Mouse (Mus musculus) brain, adult 2 months (tissue): ENCODE measurements around the gene Ttc38.
"Not testable (repeated sequence)": the region's sequence is repeated elsewhere in the genome, so short reads cannot be mapped to it uniquely, and the experiment has no call there.

Experiments used
- DNase-seq: peaks from one replicate; pipeline ENCODE4 v3.0.0; 2011; ENCODE audit warnings: low read depth, low spot score

Ttc38 gene

GRCm38 (mm10) chr15:85822011-85822359, 10.1 kb upstream of the Ttc38 start:
- DNase-seq, result peak; percentile 37

DNA sequence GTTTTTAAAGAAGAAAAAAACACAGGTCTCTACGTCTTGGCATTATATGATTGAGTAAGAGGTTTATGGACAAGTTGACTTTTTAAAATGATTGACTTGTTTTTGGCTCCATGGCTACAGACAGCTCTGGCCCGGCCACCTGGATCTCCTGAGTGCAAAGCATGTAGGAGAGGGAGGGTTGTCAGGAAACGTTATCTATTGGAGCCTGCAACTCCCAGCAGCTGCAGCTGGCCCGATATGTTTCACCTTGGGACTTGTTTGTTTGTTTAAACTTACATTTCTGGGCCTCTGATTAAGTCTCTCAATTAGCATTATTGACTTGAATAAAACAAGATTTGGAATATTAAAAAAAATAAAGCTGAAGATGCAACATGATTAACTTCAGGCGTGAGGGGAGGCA, 5.4 kb upstream of the Ttc38 start:
- no peak for DNase-seq

DNA sequence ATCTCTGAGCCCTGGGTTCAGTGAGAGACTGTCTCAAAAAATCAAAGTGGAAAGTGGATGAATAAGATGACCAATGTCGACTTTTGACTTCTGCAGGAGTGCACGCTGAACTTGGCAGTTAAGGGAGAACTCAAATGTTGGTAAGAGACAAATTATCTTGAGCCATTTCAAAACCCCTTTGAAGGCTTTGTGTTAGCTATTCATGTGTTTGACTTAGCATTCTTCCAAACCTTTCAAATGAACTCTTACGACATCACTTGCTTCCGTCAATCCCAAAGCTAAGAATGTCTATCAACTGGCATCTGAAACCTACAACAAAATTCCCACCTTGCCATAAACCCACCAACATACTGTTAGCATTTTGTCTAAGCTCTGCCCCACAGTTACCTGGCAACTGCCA, 4.0 kb upstream of the Ttc38 start:
- DNase-seq, result no peak

GRCm38 (mm10) chr15:85829470-85829869, 2.6 kb upstream of the Ttc38 start:
- DNase-seq, result no peak

DNA sequence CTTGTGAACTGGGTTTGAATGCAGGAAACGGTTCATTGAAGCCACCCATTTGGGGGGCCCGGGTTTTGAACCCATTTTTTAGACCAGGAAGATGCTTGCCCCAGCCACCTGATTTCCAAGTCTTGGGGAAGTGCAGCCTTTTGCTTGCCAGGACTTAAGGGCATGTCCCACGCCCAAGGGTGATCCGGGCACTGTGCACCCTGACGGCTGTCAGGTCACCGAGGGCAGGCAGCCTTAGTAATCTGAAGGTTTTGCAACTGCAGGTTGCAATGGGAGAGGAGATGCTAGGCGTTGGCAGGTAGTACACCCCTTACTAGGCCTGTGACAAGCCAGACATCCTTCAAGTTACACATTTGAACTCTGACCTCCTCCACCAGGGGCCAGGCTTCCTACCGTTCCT, 493 bp downstream of the Ttc38 start:
- DNase-seq, result no peak

DNA sequence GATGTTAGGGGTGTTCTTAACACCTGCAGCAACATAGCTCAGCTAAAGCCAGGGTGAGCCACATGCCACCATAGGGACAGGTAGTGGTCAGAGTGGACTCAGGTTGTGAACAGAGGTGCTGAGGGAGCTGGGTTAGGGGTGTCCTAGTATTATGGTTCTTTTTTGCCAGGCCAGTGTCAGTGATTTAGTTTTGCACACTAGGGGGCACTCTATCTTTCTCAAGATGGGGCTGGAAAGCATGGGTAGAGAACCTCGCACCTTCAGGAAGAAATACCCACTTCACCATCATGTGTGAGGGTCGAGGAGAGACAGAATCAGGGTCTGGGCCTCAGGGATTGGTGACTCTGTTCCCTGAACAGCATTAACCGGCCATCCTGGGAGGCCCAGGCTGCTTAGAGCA, 3.2 kb downstream of the Ttc38 start:
- peak; percentile 24 for DNase-seq

DNA sequence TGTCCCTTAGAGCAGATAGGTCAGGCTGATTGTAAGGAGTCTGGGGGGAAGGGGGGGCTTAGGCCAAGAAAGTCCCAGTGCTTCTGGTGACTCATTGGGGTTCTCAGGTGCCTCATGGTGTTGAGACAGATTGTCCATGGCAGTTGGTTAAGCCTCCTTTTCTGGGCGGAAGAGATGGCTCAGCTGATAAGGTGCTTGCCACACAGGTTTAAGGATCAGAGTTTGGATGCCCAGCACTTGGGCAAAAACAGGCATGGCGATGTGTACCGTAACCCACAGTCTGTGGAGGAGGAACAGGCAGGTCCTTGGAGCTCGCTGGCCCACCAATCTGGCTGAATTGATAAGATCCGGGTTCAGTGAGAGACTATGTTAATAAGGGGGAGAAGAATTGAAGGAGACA, 4.8 kb downstream of the Ttc38 start:
- DNase-seq, result no peak

GRCm38 (mm10) chr15:85840983-85841382, 8.9 kb downstream of the Ttc38 start:
- DNase-seq, result peak; percentile 8

DNA sequence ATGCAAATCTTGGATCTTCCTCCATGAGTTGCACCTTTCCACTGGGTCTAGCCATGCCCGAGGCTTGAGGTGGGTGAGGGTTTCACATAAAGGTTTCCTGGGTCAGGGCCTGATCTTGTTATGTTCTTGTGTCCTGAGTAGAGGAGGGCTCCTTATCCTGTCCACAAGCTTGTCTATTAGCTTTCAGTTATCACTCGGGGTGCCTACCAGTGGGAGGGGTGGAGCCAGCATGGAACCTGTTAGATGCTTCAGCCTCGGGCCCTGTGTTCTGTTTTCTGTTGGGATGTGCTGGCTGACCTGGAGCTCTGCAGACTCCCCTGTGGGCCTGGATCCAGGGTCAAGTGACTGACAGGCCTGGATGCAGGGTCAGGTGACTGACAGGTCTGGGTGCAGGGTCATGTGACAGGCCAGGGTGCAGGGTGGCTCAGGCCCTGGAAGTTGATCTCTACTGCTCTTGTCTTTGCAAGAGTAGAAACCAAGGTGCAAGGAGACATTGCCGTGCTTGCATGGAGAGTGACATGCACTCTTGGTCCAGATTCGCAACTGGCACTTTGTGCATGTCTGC, 9.8 kb downstream of the Ttc38 start:
- no peak for DNase-seq

DNA sequence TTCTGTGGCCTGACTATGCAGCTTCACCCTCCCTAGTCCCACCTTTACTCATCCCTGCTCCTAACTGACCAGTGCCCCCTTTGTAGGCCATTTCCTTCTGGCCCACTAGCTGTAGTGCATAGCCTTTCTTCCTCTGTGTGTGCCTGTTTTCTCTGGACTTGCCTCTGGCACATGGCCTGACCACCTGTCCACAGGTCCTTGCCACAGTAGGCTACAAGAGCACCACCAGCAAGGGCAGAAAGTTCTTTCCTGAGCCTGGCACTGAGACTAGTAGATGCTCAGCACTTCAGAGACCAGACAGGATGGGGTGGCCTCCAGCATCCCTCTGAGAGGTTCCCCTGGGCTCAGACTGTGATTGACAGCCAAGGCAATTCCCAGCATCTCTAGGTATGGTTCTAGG, 13.0 kb downstream of the Ttc38 start:
- peak; percentile 54 for DNase-seq

GRCm38 (mm10) chr15:85851656-85852392, 19.7 kb downstream of the Ttc38 start:
- DNase-seq, result peak; percentile 12

- DNase-seq, result no peak
These were observed 26.9 kb downstream of the Ttc38 start for GRCm38 (mm10) chr15:85858980-85859489.

GRCm38 (mm10) chr15:85859490-85860031, 27.5 kb downstream of the Ttc38 start, which contains the start of gene Gtse1:
Gene Gtse1, plus strand, starts transcription at chr15:85859745.
- peak; percentile 99 for DNase-seq

DNA sequence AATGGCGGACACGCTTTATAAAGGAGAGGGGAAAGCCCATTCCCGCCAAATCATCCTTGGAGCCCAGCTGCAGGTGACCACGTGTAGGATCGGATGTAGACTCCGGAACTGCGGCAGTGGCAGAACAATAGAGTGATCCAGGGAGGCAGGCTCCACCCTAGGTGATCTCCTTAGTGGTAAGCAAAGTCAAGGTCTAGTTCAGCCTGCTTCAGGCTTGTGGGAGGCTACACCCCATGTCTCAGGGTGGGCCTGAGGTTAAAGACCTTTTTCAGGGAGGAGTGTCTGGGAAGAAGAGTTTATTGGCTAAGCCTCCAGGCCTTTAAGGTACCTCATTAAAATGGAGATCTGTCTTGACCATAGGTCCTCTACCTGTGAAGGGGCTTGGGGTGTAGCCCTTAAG, 33.8 kb downstream of the Ttc38 start:
- DNase-seq, result not testable (repeated sequence)

DNA sequence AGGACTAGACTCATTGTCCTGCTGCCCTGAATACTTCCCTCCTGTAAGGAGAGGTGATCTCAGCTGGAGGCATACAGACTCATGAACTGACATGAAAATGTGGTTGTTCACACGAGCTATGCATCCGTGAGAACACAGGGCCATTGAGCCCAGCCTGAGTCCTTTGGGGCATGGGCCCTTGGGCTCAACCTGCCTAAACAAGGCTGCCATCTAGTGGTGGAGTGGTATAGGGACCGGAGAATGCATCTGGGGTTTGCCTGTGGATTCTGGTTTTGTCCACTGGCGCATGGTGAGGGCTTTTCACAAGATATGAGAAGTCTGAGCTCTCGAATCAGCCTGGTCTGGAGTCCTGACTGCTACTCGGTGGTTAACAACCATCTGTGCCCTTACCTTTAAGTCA, 35.6 kb downstream of the Ttc38 start:
- peak; percentile 84 for DNase-seq

DNA sequence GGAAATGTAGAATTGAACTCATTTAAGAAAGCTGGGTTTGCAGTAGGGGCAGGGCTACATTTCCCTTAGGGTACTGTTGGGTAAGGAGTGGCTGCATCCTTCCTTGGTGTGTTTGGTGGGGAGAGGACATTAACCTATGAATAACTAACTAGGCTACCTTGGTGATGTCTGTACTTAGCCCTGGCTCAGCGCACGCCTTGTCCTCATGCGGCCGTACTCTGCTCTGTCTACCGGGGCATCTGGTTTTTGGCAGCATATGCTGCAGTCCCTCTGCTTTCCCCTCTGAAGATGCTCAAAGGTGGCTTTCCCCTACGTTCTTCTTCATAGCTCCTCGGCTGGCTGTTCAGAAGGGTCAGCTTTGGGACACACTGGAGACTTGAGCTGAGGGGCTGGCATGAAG, 45.2 kb downstream of the Ttc38 start:
- DNase-seq, result no peak

GRCm38 (mm10) chr15:85878848-85879497, 46.9 kb downstream of the Ttc38 start, which contains the start of gene Trmu:
Gene Trmu, plus strand, starts transcription at chr15:85879312.
- peak; percentile 98 for DNase-seq

GRCm38 (mm10) chr15:85879498-85879895, 47.4 kb downstream of the Ttc38 start:
- DNase-seq, result no peak

- DNase-seq, result no peak
These were observed 53.5 kb downstream of the Ttc38 start for GRCm38 (mm10) chr15:85885606-85886005.

DNA sequence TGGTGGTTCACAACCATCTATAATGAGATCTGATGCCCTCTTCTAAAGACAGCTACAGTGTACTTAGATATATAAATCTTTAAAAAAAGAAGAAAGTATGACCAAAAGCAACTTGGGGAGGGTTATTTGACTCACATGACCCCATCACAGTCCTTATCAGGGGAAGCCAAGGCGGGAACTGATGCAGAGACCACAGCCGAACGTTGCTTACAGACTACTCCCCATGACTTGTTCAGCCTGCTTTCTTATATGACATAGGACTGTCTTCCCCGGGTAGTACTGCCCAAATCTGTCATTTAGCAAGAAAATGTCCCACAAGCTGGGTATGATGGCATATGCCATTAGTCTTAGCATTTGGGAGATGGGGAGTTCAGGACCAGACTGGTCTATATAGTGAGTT, 57.1 kb downstream of the Ttc38 start:
- DNase-seq, result no peak

DNA sequence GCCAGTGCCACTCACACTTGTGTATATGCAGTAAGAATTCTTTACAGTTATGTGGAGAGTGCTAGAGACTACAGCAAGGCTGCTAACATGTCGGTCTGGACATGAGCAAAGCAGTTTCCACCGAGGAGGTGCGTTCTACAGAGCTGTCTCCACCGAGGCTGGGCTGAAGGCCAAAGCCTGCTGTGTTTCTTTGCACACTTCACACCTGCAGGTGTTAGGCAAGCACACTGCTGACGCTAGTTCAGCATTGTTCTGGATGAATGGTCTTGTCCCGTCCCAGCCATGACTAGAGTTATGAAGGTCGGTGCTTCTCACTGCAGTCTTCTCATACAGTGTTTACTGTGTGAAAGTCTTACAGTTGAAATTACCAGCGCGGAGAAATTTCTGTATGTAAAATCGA, 59.9 kb downstream of the Ttc38 start:
- peak; percentile 49 for DNase-seq

- no peak for DNase-seq
These were observed 60.5 kb downstream of the Ttc38 start for GRCm38 (mm10) chr15:85892498-85893118.
